Mouse (Mus musculus) cortical plate, adult 2 months (tissue): Measurements from ENCODE around the gene Usp47.

Experiments used
- CTCF ChIP-seq: fragments of 200-500 bp; IDR thresholded peaks from 2 replicates; pipeline ENCODE4 v1.5.1; 2011; ENCODE audit warnings: mild to moderate bottlenecking, control low read depth, low read length; ENCODE audit not compliant: insufficient read depth; ENCODE audit errors: extremely low read depth
- POLR2A ChIP-seq: fragments of 200-500 bp; IDR thresholded peaks from 2 replicates; pipeline ENCODE4 v1.6.1; 2011; ENCODE audit warnings: mild to moderate bottlenecking, low read length, control low read depth; ENCODE audit not compliant: insufficient read depth; ENCODE audit errors: extremely low read depth

- TF ChIP-seq POLR2A = no peak
- no peak for TF ChIP-seq CTCF
Observed at GRCm38 (mm10) chr7:112036636-112037035, 13.3 kb downstream of the Usp47 start.
